Mouse (Mus musculus): ENCODE measurements around the gene Rnf148.

Gene Rnf148

GRCm38 (mm10) chr6:23655036-23655435, at the start of gene Rnf148:
TSS of gene Rnf148 (minus strand) at chr6:23655136.
- no peak for DNase-seq (ENCODE audit: low spot score)

GRCm38 (mm10) chr6:23700879-23701278, 45.9 kb upstream of the Rnf148 start:
- no peak for DNase-seq (ENCODE audit: low spot score)

- no peak for DNase-seq (ENCODE audit: low spot score)
These were observed 23.2 kb upstream of the Rnf148 start for GRCm38 (mm10) chr6:23678172-23678571.

GRCm38 (mm10) chr6:23650205-23650604, 4.7 kb downstream of the Rnf148 start, which contains the start of gene Rnf133:
TSS of gene Rnf133 (minus strand) at chr6:23650305.
- DNase-seq (ENCODE audit: low spot score) = no peak

GRCm38 (mm10) chr6:23648732-23649131, 6.2 kb downstream of the Rnf148 start:
- DNase-seq (ENCODE audit: low spot score) = no peak

GRCm38 (mm10) chr6:23647627-23648247, 7.2 kb downstream of the Rnf148 start:
- no peak for DNase-seq (ENCODE audit: low spot score)

GRCm38 (mm10) chr6:23637081-23637480, 17.9 kb downstream of the Rnf148 start:
- peak; percentile 15 for DNase-seq (ENCODE audit: low spot score)

- no peak for DNase-seq (ENCODE audit: low spot score)
These were observed 19.7 kb downstream of the Rnf148 start for GRCm38 (mm10) chr6:23635208-23635607.

- no peak for DNase-seq (ENCODE audit: low spot score)
These were observed 20.9 kb downstream of the Rnf148 start for GRCm38 (mm10) chr6:23634016-23634415.

- DNase-seq (ENCODE audit: low spot score) = no peak
These were observed 24.5 kb downstream of the Rnf148 start for GRCm38 (mm10) chr6:23630465-23630864.

All from ovary, postnatal 36 days (tissue).